Comparison of ENCODE assay signal across 8 mouse cellular contexts in the genomic region with DNA sequence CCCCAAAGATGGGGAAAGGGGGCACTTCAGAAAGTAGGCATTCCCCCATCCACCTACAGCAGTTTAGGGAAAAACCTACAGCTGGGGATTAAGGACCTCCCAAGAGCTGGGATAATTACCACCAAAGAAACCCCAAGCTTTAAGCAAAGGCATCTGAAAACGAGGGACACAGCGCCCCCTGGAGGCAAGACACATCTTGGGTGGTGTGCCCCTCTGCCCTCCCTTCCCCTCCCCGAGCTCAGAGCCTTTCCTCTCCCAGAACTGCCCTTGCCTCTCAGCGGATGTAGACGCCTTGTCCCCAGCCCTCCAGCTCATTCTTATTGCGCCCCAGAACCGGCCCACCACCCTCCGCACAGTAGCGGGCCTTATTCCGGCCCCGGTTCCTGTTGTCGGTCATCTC. TPM values are rescaled to one million over a fixed set of nuclear protein-coding genes. Genes with fewer than 3 reads are reported as not detected.
DNase-seq lines count a peak whose midpoint lies in the region; ATAC-seq and TF ChIP-seq lines count a peak whose summit lies in the region.

No protein-coding gene starts in this region.

- H3K27ac ChIP-seq in bone marrow macrophage, adult 2 months (ENCODE audit: insufficient read depth, low read depth, low read length), result no peak overlapping the region

- TF ChIP-seq CTCF in bone marrow macrophage, adult 2 months (IDR thresholded peaks at IDR 0.05; ENCODE audit: low read depth, low read length), result peak; percentile 78

- no peak overlapping the region for H3K4me3 ChIP-seq in bone marrow macrophage, adult 2 months (ENCODE audit: insufficient read depth, low read length)

- ATAC-seq in erythroid progenitor cell, adult 5-6 weeks (replicated peaks; ENCODE audit: low FRiP score, poor library complexity, severe bottlenecking), result 0 out of 2 replicates have a peak, but pooled peaks have one; percentile 43
- peak; percentile 32 to 39; a peak in 2 of 4 replicates for ATAC-seq in hematopoietic stem cell, adult 5-6 weeks (replicated peaks in 1 of 2; ENCODE audit: insufficient read depth in 1 of 2, low FRiP score in 2 of 2, low TSS enrichment in 1 of 2, low read depth in 1 of 2, poor library complexity in 2 of 2, severe bottlenecking in 2 of 2)

- peaks cover 36% of the 10 kb centered on the region for H3K4me1 ChIP-seq in bone marrow macrophage, adult 2 months (ENCODE audit: control insufficient read depth, insufficient read depth, low read length)

- DNase-seq in layer of hippocampus, postnatal 10 days (ENCODE audit: low spot score in 2 of 2), result peak; percentile 86 to 88
- no peak for DNase-seq in layer of hippocampus, adult 9-11 months
- peak; percentile 80 for DNase-seq in liver
- peak; percentile 94 for DNase-seq in naive thymus-derived CD4-positive, alpha-beta T cell, adult 2 months (ENCODE audit: low read depth)
- peak; percentile 92 for DNase-seq in testis, postnatal 10 days (ENCODE audit: low spot score)

- TF ChIP-seq POLR2A in bone marrow macrophage, adult 2 months (IDR thresholded peaks at IDR 0.05; ENCODE audit: borderline replicate concordance, low read depth, low read length), result no peak

RNA-seq across cellular contexts. Expression of a gene that starts 6.6 kb away (rescaled TPM):
- 1 to 10 TPM; 2.0 to 2.1 TPM for total RNA-seq in layer of hippocampus, postnatal 10 days (2021)
- polyA plus RNA-seq in bone marrow macrophage, adult 2 months (2012; ENCODE audit: insufficient read depth, insufficient read length, missing spikeins), result 128 and 134 TPM in 2 replicates
- total RNA-seq in erythroid progenitor cell, adult 5-6 weeks (2015; ENCODE audit: low replicate concordance), result 8.8 and 24.5 TPM in 2 replicates
- 9.6 and 17.5 TPM in 2 replicates for total RNA-seq in erythroid progenitor cell, adult 5-6 weeks (2017; ENCODE audit: low replicate concordance)
- 1.3 and 3.2 TPM in 2 replicates for total RNA-seq in hematopoietic stem cell, adult 5-6 weeks (2017)

RNA-seq across cellular contexts. Expression of a gene that starts 16.4 kb away (rescaled TPM):
- total RNA-seq in layer of hippocampus, postnatal 10 days (2021), result 1 to 10 TPM; 6.8 to 7.1 TPM
- 25.5 and 30.4 TPM in 2 replicates for polyA plus RNA-seq in bone marrow macrophage, adult 2 months (2012; ENCODE audit: insufficient read depth, insufficient read length, missing spikeins)
- 1.3 TPM in 1 of 2 replicates, not detected in the other for total RNA-seq in erythroid progenitor cell, adult 5-6 weeks (2015; ENCODE audit: low replicate concordance)
- total RNA-seq in erythroid progenitor cell, adult 5-6 weeks (2017; ENCODE audit: low replicate concordance), result 2.3 and 2.4 TPM in 2 replicates
- 0.56 and 5.5 TPM in 2 replicates for total RNA-seq in hematopoietic stem cell, adult 5-6 weeks (2017)

RNA-seq across cellular contexts. Expression of a gene that starts 20.2 kb away (rescaled TPM):
- 100 to 1,000 TPM; 118 TPM for total RNA-seq in layer of hippocampus, postnatal 10 days (2021)
- polyA plus RNA-seq in bone marrow macrophage, adult 2 months (2012; ENCODE audit: insufficient read depth, insufficient read length, missing spikeins), result 9.6 and 9.7 TPM in 2 replicates
- not detected in 2 replicates for total RNA-seq in erythroid progenitor cell, adult 5-6 weeks (2015; ENCODE audit: low replicate concordance)
- 0.13 and 0.68 TPM in 2 replicates for total RNA-seq in erythroid progenitor cell, adult 5-6 weeks (2017; ENCODE audit: low replicate concordance)
- total RNA-seq in hematopoietic stem cell, adult 5-6 weeks (2017), result 2.9 and 6.9 TPM in 2 replicates

RNA-seq across cellular contexts. Expression of a gene that starts 23.9 kb away (rescaled TPM):
- total RNA-seq in layer of hippocampus, postnatal 10 days (2021), result 100 to 1,000 TPM; 648 to 672 TPM
- 1,270 and 1,466 TPM in 2 replicates for polyA plus RNA-seq in bone marrow macrophage, adult 2 months (2012; ENCODE audit: insufficient read depth, insufficient read length, missing spikeins)
- 931 and 1,058 TPM in 2 replicates for total RNA-seq in erythroid progenitor cell, adult 5-6 weeks (2015; ENCODE audit: low replicate concordance)
- 346 and 531 TPM in 2 replicates for total RNA-seq in erythroid progenitor cell, adult 5-6 weeks (2017; ENCODE audit: low replicate concordance)
- total RNA-seq in hematopoietic stem cell, adult 5-6 weeks (2017), result 1,707 and 1,745 TPM in 2 replicates

RNA-seq across cellular contexts. Expression of a gene that starts 50.6 kb away (rescaled TPM):
- total RNA-seq in layer of hippocampus, postnatal 10 days (2021), result 10 to 100 TPM; 13.0 to 14.9 TPM
- polyA plus RNA-seq in bone marrow macrophage, adult 2 months (2012; ENCODE audit: insufficient read depth, insufficient read length, missing spikeins), result 4.1 and 4.3 TPM in 2 replicates
- not detected in 2 replicates for total RNA-seq in erythroid progenitor cell, adult 5-6 weeks (2015; ENCODE audit: low replicate concordance)
- total RNA-seq in erythroid progenitor cell, adult 5-6 weeks (2017; ENCODE audit: low replicate concordance), result not detected in 2 replicates
- not detected in 2 replicates for total RNA-seq in hematopoietic stem cell, adult 5-6 weeks (2017)

Comparison
In these comparisons a context has a peak if more than half of its experiments do, and no peak if none do; other contexts are left out.
1. RNA of a gene that starts 20.2 kb away (total RNA-seq): 118 TPM in layer of hippocampus, postnatal 10 days; 2.9 to 6.9 TPM in hematopoietic stem cell, adult 5-6 weeks and 0.13 to 0.68 TPM in erythroid progenitor cell, adult 5-6 weeks; every median in the first group is over 10 times any median in the second.